23 mouse cellular contexts compared by ENCODE assay signal in the genomic region with DNA sequence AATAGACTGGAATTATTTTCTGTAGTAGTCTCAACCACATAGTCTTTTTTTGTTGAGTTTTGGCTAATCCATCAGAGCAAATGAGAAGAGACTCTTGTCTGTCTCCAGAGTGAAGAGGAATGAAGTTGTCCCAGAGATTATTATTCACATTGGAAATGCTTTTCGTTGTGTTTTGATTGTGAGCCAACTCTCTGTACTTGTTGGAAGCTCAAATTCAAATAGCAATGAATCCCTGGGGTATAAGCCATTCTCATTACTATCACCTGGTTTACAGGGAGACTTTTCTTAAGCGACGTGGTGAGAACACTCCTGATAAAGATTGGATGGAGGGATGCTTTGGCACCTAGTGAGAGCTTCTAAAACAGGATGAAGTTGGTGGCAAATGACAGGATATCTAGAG.
"Had no signal": no experiment of that assay in that cellular context is flagged by ENCODE, and none has a peak within 500 bp of the region (broad histone marks: within the 10 kb centered on the region; RNA-seq: fewer than 3 reads in every experiment).

No protein-coding gene starts in this region.

- ATAC-seq: hindbrain, embryonic 16.5 days; inflammation-experienced regulatory T-cells, adult 6 months; intestine, postnatal 0 days had no signal

- H3K9ac ChIP-seq: heart, embryonic 12.5 days; hindbrain, embryonic 12.5 days; hindbrain, embryonic 14.5 days; intestine, embryonic 15.5 days; limb, embryonic 13.5 days; liver, embryonic 13.5 days; liver, embryonic 15.5 days had no signal

- H3K4me1 ChIP-seq: heart, embryonic 10.5 days; heart, embryonic 12.5 days; hindbrain, embryonic 10.5 days; hindbrain, embryonic 12.5 days; intestine, embryonic 15.5 days; limb, embryonic 13.5 days; liver, embryonic 13.5 days; liver, embryonic 15.5 days had no signal

- H3K36me3 ChIP-seq: heart, embryonic 10.5 days; heart, embryonic 12.5 days; hindbrain, embryonic 10.5 days; hindbrain, embryonic 12.5 days; intestine, embryonic 15.5 days; limb, embryonic 13.5 days; liver, embryonic 13.5 days; liver, embryonic 15.5 days had no signal

- DNase-seq: gastrocnemius, postnatal 25 days; heart, postnatal 36 days; kidney, adult 18-20 months; kidney, adult 8-10 months; kidney, postnatal 10 days; kidney, postnatal 25 days; kidney, postnatal 4 days; liver; liver, embryonic 13.5 days had no signal

- H3K27ac ChIP-seq: heart, embryonic 10.5 days; hindbrain, embryonic 10.5 days; hindbrain, embryonic 12.5 days; hindbrain, embryonic 14.5 days; intestine, embryonic 15.5 days; layer of hippocampus, adult 2 months; left cerebral cortex, adult 2 months; limb, embryonic 13.5 days; liver, embryonic 13.5 days; liver, embryonic 15.5 days had no signal

- H3K27me3 ChIP-seq: heart, embryonic 12.5 days; hindbrain, embryonic 12.5 days; intestine, embryonic 15.5 days; limb, embryonic 13.5 days; liver, embryonic 13.5 days; liver, embryonic 15.5 days had no signal

- H3K4me3 ChIP-seq: heart, embryonic 10.5 days; heart, embryonic 12.5 days; hindbrain, embryonic 10.5 days; hindbrain, embryonic 12.5 days; intestine, embryonic 15.5 days; layer of hippocampus, adult 2 months; left cerebral cortex, adult 2 months; limb, embryonic 13.5 days; liver, embryonic 13.5 days; liver, embryonic 15.5 days had no signal

- H3K4me2 ChIP-seq: heart, embryonic 12.5 days; hindbrain, embryonic 12.5 days; hindbrain, embryonic 14.5 days; intestine, embryonic 15.5 days; limb, embryonic 13.5 days; liver, embryonic 11.5 days; liver, embryonic 13.5 days; liver, embryonic 15.5 days had no signal

- H3K9me3 ChIP-seq: heart, embryonic 10.5 days; heart, embryonic 12.5 days; hindbrain, embryonic 10.5 days; hindbrain, embryonic 12.5 days; intestine, embryonic 15.5 days; limb, embryonic 13.5 days; liver, embryonic 13.5 days; liver, embryonic 15.5 days had no signal
